ENCODE assay signal across 7 mouse cellular contexts in genomic region chr16:33123938-33124820, GRCm38 (mm10).
DNase-seq lines count a peak whose midpoint lies in the region; ATAC-seq and TF ChIP-seq lines count a peak whose summit lies in the region.

No protein-coding gene starts in this region.

- no peak for TF ChIP-seq EP300 in lung, postnatal 0 days (IDR thresholded peaks at IDR 0.05)

- WGBS in lung, postnatal 0 days, result 48% methylated on average over 24 of the region's 24 CpGs
- WGBS in lung, adult 2 months, result 61% methylated on average over 24 of the region's 24 CpGs
- 46% methylated on average over 24 of the region's 24 CpGs for WGBS in embryonic facial prominence, embryonic 14.5 days
- WGBS in forebrain, embryonic 11.5 days, result 84% methylated on average over 24 of the region's 24 CpGs

- no peaks in the 10 kb centered on the region for H3K9me3 ChIP-seq in lung, postnatal 0 days (ENCODE audit: low read length)
- H3K9me3 ChIP-seq in embryonic facial prominence, embryonic 14.5 days (ENCODE audit: control insufficient read depth, low read length), result no peaks in the 10 kb centered on the region
- no peaks in the 10 kb centered on the region for H3K9me3 ChIP-seq in forebrain, embryonic 11.5 days (ENCODE audit: control insufficient read depth, low read length)

- no peak overlapping the region for H3K4me3 ChIP-seq in lung, postnatal 0 days (ENCODE audit: low read depth, low read length)
- no peak overlapping the region for H3K4me3 ChIP-seq in lung, adult 2 months (replicated peaks; ENCODE audit: extremely low read depth, low read depth, low read length)
- H3K4me3 ChIP-seq in embryonic facial prominence, embryonic 14.5 days (ENCODE audit: low read depth, low read length), result no peak overlapping the region
- no peak overlapping the region for H3K4me3 ChIP-seq in forebrain, embryonic 11.5 days (ENCODE audit: low read depth, low read length)
- H3K4me3 ChIP-seq in gastrocnemius, adult 2 months, result no peak overlapping the region

- intact Hi-C loops in gastrocnemius, adult 2 months (cut with DNase I), result no loop called here

- H3K9ac ChIP-seq in lung, postnatal 0 days (replicated peaks; ENCODE audit: low read depth), result no peak overlapping the region
- no peak overlapping the region for H3K9ac ChIP-seq in embryonic facial prominence, embryonic 14.5 days (ENCODE audit: low read depth, low read length)
- H3K9ac ChIP-seq in forebrain, embryonic 11.5 days (ENCODE audit: low read length), result no peak overlapping the region

- H3K4me2 ChIP-seq in lung, postnatal 0 days (replicated peaks; ENCODE audit: low read depth, low read length), result no peak overlapping the region
- H3K4me2 ChIP-seq in embryonic facial prominence, embryonic 14.5 days (ENCODE audit: low read depth, low read length), result no peak overlapping the region
- H3K4me2 ChIP-seq in forebrain, embryonic 11.5 days (ENCODE audit: low read depth, low read length, severe bottlenecking), result no peak overlapping the region

- peak; percentile 61 for DNase-seq in lung, postnatal 0 days (ENCODE audit: low spot score)
- no peak for DNase-seq in lung, adult 2 months
- DNase-seq in adrenal gland, postnatal 25 days, result peak; percentile 69
- peak; percentile 80 for DNase-seq in embryonic facial prominence, embryonic 14.5 days (ENCODE audit: low spot score)
- no peak for DNase-seq in forebrain, embryonic 11.5 days (ENCODE audit: low spot score)
- DNase-seq in gastrocnemius, adult 2 months, result no peak

- H3K27me3 ChIP-seq in lung, postnatal 0 days (replicated peaks; ENCODE audit: insufficient read depth, low read length), result no peaks in the 10 kb centered on the region
- H3K27me3 ChIP-seq in embryonic facial prominence, embryonic 14.5 days (replicated peaks; ENCODE audit: control insufficient read depth, insufficient read depth, low read length), result no peaks in the 10 kb centered on the region
- no peaks in the 10 kb centered on the region for H3K27me3 ChIP-seq in forebrain, embryonic 11.5 days (ENCODE audit: control insufficient read depth, insufficient read depth, low read length)

- H3K36me3 ChIP-seq in lung, postnatal 0 days (ENCODE audit: insufficient read depth, low read length), result no peaks in the 10 kb centered on the region
- H3K36me3 ChIP-seq in embryonic facial prominence, embryonic 14.5 days (ENCODE audit: control insufficient read depth, insufficient read depth, low read length), result no peaks in the 10 kb centered on the region
- no peaks in the 10 kb centered on the region for H3K36me3 ChIP-seq in forebrain, embryonic 11.5 days (ENCODE audit: control insufficient read depth, insufficient read depth, low read length)

- no peaks in the 10 kb centered on the region for H3K4me1 ChIP-seq in lung, postnatal 0 days (ENCODE audit: insufficient read depth, low read depth, low read length)
- no peaks in the 10 kb centered on the region for H3K4me1 ChIP-seq in lung, adult 2 months (ENCODE audit: control insufficient read depth, insufficient read depth, low read length)
- H3K4me1 ChIP-seq in embryonic facial prominence, embryonic 14.5 days (ENCODE audit: control insufficient read depth, insufficient read depth, low read length), result peaks cover 11% of the 10 kb centered on the region; the same call in 1 of the 2 replicates
- no peaks in the 10 kb centered on the region for H3K4me1 ChIP-seq in forebrain, embryonic 11.5 days (replicated peaks; ENCODE audit: control insufficient read depth, insufficient read depth, low read length)

- no peak overlapping the region for H3K27ac ChIP-seq in lung, postnatal 0 days (ENCODE audit: low read length)
- H3K27ac ChIP-seq in embryonic facial prominence, embryonic 14.5 days (replicated peaks; ENCODE audit: low read depth, low read length), result no peak overlapping the region
- no peak overlapping the region for H3K27ac ChIP-seq in forebrain, embryonic 11.5 days (ENCODE audit: low read depth, low read length)
- H3K27ac ChIP-seq in gastrocnemius, adult 2 months, result no peak overlapping the region

- TF ChIP-seq CTCF in lung, postnatal 0 days (IDR thresholded peaks at IDR 0.05), result no peak
- TF ChIP-seq CTCF in lung, adult 2 months (IDR thresholded peaks at IDR 0.05; ENCODE audit: insufficient read depth, low read length), result no peak
- TF ChIP-seq CTCF in gastrocnemius, adult 2 months (IDR thresholded peaks at IDR 0.05), result no peak

- no peak for ATAC-seq in lung, postnatal 0 days
- ATAC-seq in embryonic facial prominence, embryonic 14.5 days (ENCODE audit: low read depth), result peak; percentile 15; the same call in 1 of the 2 replicates
- ATAC-seq in megakaryocyte progenitor cell, adult 5-6 weeks (replicated peaks; ENCODE audit: poor library complexity), result peak; percentile 54
- ATAC-seq in forebrain, embryonic 11.5 days (replicated peaks; ENCODE audit: low FRiP score), result no peak

- no peak for TF ChIP-seq POLR2A in lung, adult 2 months (IDR thresholded peaks at IDR 0.05; ENCODE audit: borderline replicate concordance, extremely low read depth, low read depth, low read length)

Comparison
In these comparisons a context has a peak if more than half of its experiments do, and no peak if none do; other contexts are left out.
1. DNase-seq: peak in lung, postnatal 0 days (single experiment), adrenal gland, postnatal 25 days (single experiment) and embryonic facial prominence, embryonic 14.5 days (single experiment); none in lung, adult 2 months (single experiment), forebrain, embryonic 11.5 days (single experiment) and gastrocnemius, adult 2 months (single experiment).
2. ATAC-seq: peak in embryonic facial prominence, embryonic 14.5 days (single experiment) and megakaryocyte progenitor cell, adult 5-6 weeks (single experiment); none in lung, postnatal 0 days (single experiment) and forebrain, embryonic 11.5 days (single experiment).